ENCODE assay signal across 13 mouse cellular contexts in genomic region chr3:108964361-108965044, GRCm38 (mm10). TPM values are rescaled to one million over a fixed set of nuclear protein-coding genes. Genes with fewer than 3 reads are reported as not detected.
DNase-seq lines count a peak whose midpoint lies in the region; TF ChIP-seq lines count a peak whose summit lies in the region.
"Had no signal": no experiment of that assay in that cellular context is flagged by ENCODE, and none has a peak within 500 bp of the region (broad histone marks: within the 10 kb centered on the region; RNA-seq: fewer than 3 reads in every experiment).

No protein-coding gene starts in this region.

- DNase-seq in heart, postnatal 4 days = peak; percentile 25
- DNase-seq in heart, embryonic 10.5 days (ENCODE audit: low spot score) = no peak
- peak; percentile 32 to 40 for DNase-seq in thymus, postnatal 10 days (ENCODE audit: low spot score in 2 of 2)
- no peak for DNase-seq in thymus, postnatal 0 days (ENCODE audit: low spot score)
- no peak for DNase-seq in spleen, postnatal 36 days (ENCODE audit: low spot score in 2 of 2)
- no peak for DNase-seq in layer of hippocampus, adult 9-10 months (ENCODE audit: low spot score)
- no peak for DNase-seq in adrenal gland, postnatal 14 days
- DNase-seq: layer of hippocampus, postnatal 36 days had no signal

- 0 out of 2 replicates have a peak, but pooled peaks have one; percentile 10 for TF ChIP-seq CTCF in cortical plate, adult 2 months (IDR thresholded peaks at IDR 0.05; ENCODE audit: extremely low read depth, insufficient read depth, low read length)

- peaks cover 8% of the 10 kb centered on the region for H3K4me1 ChIP-seq in heart, embryonic 10.5 days
- H3K4me1 ChIP-seq in cortical plate, adult 2 months (ENCODE audit: control insufficient read depth, insufficient read depth, low read length) = peaks cover 7% of the 10 kb centered on the region

- no peaks in the 10 kb centered on the region for H3K27me3 ChIP-seq in heart, embryonic 10.5 days (ENCODE audit: insufficient read depth, poor library complexity, severe bottlenecking)
- H3K27me3 ChIP-seq: forebrain, embryonic 13.5 days; heart, embryonic 13.5 days had no signal

- WGBS in heart, embryonic 10.5 days = 67% methylated on average over 7 of the region's 7 CpGs

- TF ChIP-seq POLR2A in cortical plate, adult 2 months (IDR thresholded peaks at IDR 0.05; ENCODE audit: extremely low read depth, insufficient read depth, low read length) = no peak

- no peak overlapping the region for H3K4me3 ChIP-seq in heart, embryonic 10.5 days
- H3K4me3 ChIP-seq in cortical plate, adult 2 months (ENCODE audit: insufficient read depth, low read length) = no peak overlapping the region
- H3K4me3 ChIP-seq: forebrain, embryonic 13.5 days; heart, embryonic 13.5 days had no signal

- H3K27ac ChIP-seq in heart, embryonic 10.5 days = no peak overlapping the region
- H3K27ac ChIP-seq in cortical plate, adult 2 months (ENCODE audit: insufficient read depth, low read length) = no peak overlapping the region
- H3K27ac ChIP-seq: forebrain, embryonic 13.5 days; heart, embryonic 13.5 days had no signal

- H3K9me3 ChIP-seq in heart, embryonic 10.5 days = no peaks in the 10 kb centered on the region
- H3K9me3 ChIP-seq: forebrain, embryonic 13.5 days; heart, embryonic 13.5 days had no signal

- H3K36me3 ChIP-seq in heart, embryonic 10.5 days = no peaks in the 10 kb centered on the region
- H3K36me3 ChIP-seq: heart, embryonic 13.5 days had no signal

RNA-seq across cellular contexts. Expression of gene Gm9857, which starts 24.3 kb away (rescaled TPM):
- not detected for total RNA-seq in heart, postnatal 4 days (2021)
- polyA plus RNA-seq in heart, embryonic 10.5 days (2016; fragmentation: Nextera tagmentation; extraction: Ambion mirVana) = not detected in 2 replicates
- not detected in 2 replicates for polyA plus RNA-seq in thymus, postnatal 0 days (2015; fragmentation: Nextera tagmentation; extraction: Ambion mirVana)
- polyA plus RNA-seq in cortical plate, adult 2 months (2012; rRNA removed) = not detected in 2 replicates
- total RNA-seq in adrenal gland, postnatal 14 days (2021) = not detected in 2 replicates
- total RNA-seq: layer of hippocampus, postnatal 36 days had no signal
- polyA plus RNA-seq: forebrain, embryonic 13.5 days; heart, embryonic 13.5 days; intestine, embryonic 14.5 days; lung, embryonic 16.5 days had no signal

RNA-seq across cellular contexts. Expression of gene Henmt1, which starts 24.8 kb away (rescaled TPM):
- not detected for total RNA-seq in heart, postnatal 4 days (2021)
- 0.18 and 0.33 TPM in 2 replicates for polyA plus RNA-seq in heart, embryonic 10.5 days (2016; fragmentation: Nextera tagmentation; extraction: Ambion mirVana)
- polyA plus RNA-seq in thymus, postnatal 0 days (2015; fragmentation: Nextera tagmentation; extraction: Ambion mirVana) = 2.2 and 2.3 TPM in 2 replicates
- polyA plus RNA-seq in cortical plate, adult 2 months (2012; rRNA removed) = 1.5 and 1.7 TPM in 2 replicates
- total RNA-seq in adrenal gland, postnatal 14 days (2021) = not detected in 2 replicates
- polyA plus RNA-seq: heart, embryonic 13.5 days had no signal

RNA-seq across cellular contexts. Expression of gene Prpf38b, which starts 53.0 kb away (rescaled TPM):
- 10 to 100 TPM; 31.8 to 36.2 TPM for total RNA-seq in heart, postnatal 4 days (2021)
- 56.4 and 64.3 TPM in 2 replicates for polyA plus RNA-seq in heart, embryonic 10.5 days (2016; fragmentation: Nextera tagmentation; extraction: Ambion mirVana)
- 96.0 and 112 TPM in 2 replicates for polyA plus RNA-seq in thymus, postnatal 0 days (2015; fragmentation: Nextera tagmentation; extraction: Ambion mirVana)
- 61.7 and 71.6 TPM in 2 replicates for polyA plus RNA-seq in cortical plate, adult 2 months (2012; rRNA removed)
- 72.2 and 72.4 TPM in 2 replicates for total RNA-seq in adrenal gland, postnatal 14 days (2021)

Comparison
In these comparisons a context has a peak if more than half of its experiments do, and no peak if none do; other contexts are left out.
1. DNase-seq: peak in heart, postnatal 4 days (single experiment) and thymus, postnatal 10 days (2 of 2); none in heart, embryonic 10.5 days (single experiment), thymus, postnatal 0 days (single experiment), spleen, postnatal 36 days (0 of 2), layer of hippocampus, adult 9-10 months (single experiment) and adrenal gland, postnatal 14 days (single experiment).